Mouse (Mus musculus): ENCODE measurements around the gene Tmem95.
A peak's percentile ranks its signal among the peaks of the same experiment; 100 is the strongest.
"Not testable (repeated sequence)": the region's sequence is repeated elsewhere in the genome, so short reads cannot be mapped to it uniquely, and the experiment has no call there.

Gene Tmem95

GRCm38 (mm10) chr11:69877878-69878277, at the start of gene Tmem95:
TSS of gene Tmem95 (minus strand) at chr11:69878018.
- DNase-seq (ENCODE audit: low read depth, low spot score) = no peak

- no peak for DNase-seq (ENCODE audit: low read depth, low spot score)
Observed at GRCm38 (mm10) chr11:69927501-69927900, 49.7 kb upstream of the Tmem95 start.

- no peak for DNase-seq (ENCODE audit: low read depth, low spot score)
Observed at GRCm38 (mm10) chr11:69922796-69923195, 45.0 kb upstream of the Tmem95 start.

- no peak for DNase-seq (ENCODE audit: low read depth, low spot score)
Observed at GRCm38 (mm10) chr11:69922012-69922756, 44.4 kb upstream of the Tmem95 start.

- peak; percentile 100 for DNase-seq (ENCODE audit: low read depth, low spot score)
Observed at GRCm38 (mm10) chr11:69921114-69922011, 43.5 kb upstream of the Tmem95 start, which contains the start of gene Eif5a. TSS of gene Eif5a (minus strand) at chr11:69921958.

- no peak for DNase-seq (ENCODE audit: low read depth, low spot score)
Observed at GRCm38 (mm10) chr11:69920266-69921031, 42.6 kb upstream of the Tmem95 start.

GRCm38 (mm10) chr11:69919661-69920265, 41.9 kb upstream of the Tmem95 start:
- DNase-seq (ENCODE audit: low read depth, low spot score) = no peak

- DNase-seq (ENCODE audit: low read depth, low spot score) = no peak
Observed at GRCm38 (mm10) chr11:69919053-69919452, 41.2 kb upstream of the Tmem95 start.

- DNase-seq (ENCODE audit: low read depth, low spot score) = no peak
Observed at GRCm38 (mm10) chr11:69918118-69918517, 40.3 kb upstream of the Tmem95 start.

- no peak for DNase-seq (ENCODE audit: low read depth, low spot score)
Observed at GRCm38 (mm10) chr11:69917379-69917948, 39.6 kb upstream of the Tmem95 start.

GRCm38 (mm10) chr11:69916652-69917378, 39.0 kb upstream of the Tmem95 start:
- DNase-seq (ENCODE audit: low read depth, low spot score) = not testable (repeated sequence)

GRCm38 (mm10) chr11:69915667-69916627, 38.1 kb upstream of the Tmem95 start:
- no peak for DNase-seq (ENCODE audit: low read depth, low spot score)

- no peak for DNase-seq (ENCODE audit: low read depth, low spot score)
Observed at GRCm38 (mm10) chr11:69914917-69915430, 37.2 kb upstream of the Tmem95 start.

- no peak for DNase-seq (ENCODE audit: low read depth, low spot score)
Observed at GRCm38 (mm10) chr11:69914372-69914764, 36.5 kb upstream of the Tmem95 start.

GRCm38 (mm10) chr11:69913554-69914371, 35.9 kb upstream of the Tmem95 start, which contains the start of gene Gps2:
TSS of gene Gps2 (plus strand) at chr11:69913888.
- peak; percentile 95 for DNase-seq (ENCODE audit: low read depth, low spot score)

- no peak for DNase-seq (ENCODE audit: low read depth, low spot score)
Observed at GRCm38 (mm10) chr11:69912716-69913530, 35.1 kb upstream of the Tmem95 start.

GRCm38 (mm10) chr11:69911701-69912100, 33.9 kb upstream of the Tmem95 start:
- no peak for DNase-seq (ENCODE audit: low read depth, low spot score)

Measured in retina, adult 2 months (tissue).